Mouse (Mus musculus) adrenal gland, postnatal 36 days (tissue): ENCODE results near the gene Insl3. TPM values are rescaled to one million over a fixed set of nuclear protein-coding genes. Genes with fewer than 3 reads are reported as not detected.

Source experiments
- total RNA-seq, 2 experiments: library from RNA; stranded (reverse); gene quantifications; 2 replicates each; pipeline ENCODE4 v1.2.3; 2021

Gene Insl3
- total RNA-seq, 2 experiments from 2014 or later = 4.0 to 4.7 TPM

Other genes starting within 250 kb of the Insl3 start
- 10 to 100 TPM; 56.6 to 81.2 TPM for gene Abhd8, start 225.6 kb upstream of the Insl3 start, total RNA-seq
- 100 to 1,000 TPM in 1 of 2 experiments, 10 to 100 TPM in 1; 91.9 to 111 TPM for gene Mrpl34, start 224.3 kb upstream of the Insl3 start, total RNA-seq
- 10 to 100 TPM; 57.7 to 62.3 TPM for gene Dda1, start 220.0 kb upstream of the Insl3 start, total RNA-seq
- 10 to 100 TPM; 14.0 to 15.1 TPM for gene Ano8, start 203.3 kb upstream of the Insl3 start, total RNA-seq
- 10 to 100 TPM; 22.5 to 23.1 TPM for gene Gtpbp3, start 201.1 kb upstream of the Insl3 start, total RNA-seq
- gene Plvap, start 177.5 kb upstream of the Insl3 start, total RNA-seq = 100 to 1,000 TPM; 200 to 203 TPM
- not detected for gene Ccdc194, start 163.5 kb upstream of the Insl3 start, total RNA-seq
- gene Bst2, start 151.8 kb upstream of the Insl3 start, total RNA-seq = 10 to 100 TPM; 65.6 to 87.4 TPM
- gene Mvb12a, start 146.3 kb upstream of the Insl3 start, total RNA-seq = 10 to 100 TPM; 65.8 to 78.6 TPM
- gene Tmem221, start 130.3 kb upstream of the Insl3 start, total RNA-seq = 1 to 10 TPM; 3.5 to 7.7 TPM
- gene Nxnl1, start 122.6 kb upstream of the Insl3 start, total RNA-seq = 1 to 10 TPM in 1 of 2 experiments, under 1 TPM in 1; 0.73 to 1.7 TPM
- gene Slc27a1, start 120.3 kb upstream of the Insl3 start, total RNA-seq = 100 to 1,000 TPM; 177 to 245 TPM
- 100 to 1,000 TPM; 137 to 165 TPM for gene Pgls, start 97.0 kb upstream of the Insl3 start, total RNA-seq
- gene Fam129c, start 91.6 kb upstream of the Insl3 start, total RNA-seq = 1 to 10 TPM; 1.8 to 3.7 TPM
- 10 to 100 TPM; 57.4 to 61.8 TPM for gene Colgalt1, start 78.2 kb upstream of the Insl3 start, total RNA-seq
- gene Unc13a, start 17.5 kb upstream of the Insl3 start, total RNA-seq = 1 to 10 TPM; 4.6 to 7.3 TPM
- 10 to 100 TPM; 11.3 to 13.0 TPM for gene Jak3, start 12.9 kb upstream of the Insl3 start, total RNA-seq
- gene B3gnt3, start 12.6 kb downstream of the Insl3 start, total RNA-seq = 1 to 10 TPM; 4.0 to 4.5 TPM
- 1 to 10 TPM in 1 of 2 experiments, under 1 TPM in 1; 0.50 to 3.2 TPM for gene Fcho1, start 36.5 kb downstream of the Insl3 start, total RNA-seq
- 1 to 10 TPM; 4.8 to 6.9 TPM for gene Zfp709, start 192.8 kb downstream of the Insl3 start, total RNA-seq
- gene Zfp882, start 219.4 kb downstream of the Insl3 start, total RNA-seq = 1 to 10 TPM; 5.7 to 6.5 TPM
- gene Zfp617, start 219.4 kb downstream of the Insl3 start, total RNA-seq = 10 to 100 TPM; 31.8 to 35.7 TPM